Mouse (Mus musculus) neural tube, embryonic 15.5 days (tissue): ENCODE measurements around the gene Syncrip. TPM values are rescaled to one million over a fixed set of nuclear protein-coding genes. Genes with fewer than 3 reads are reported as not detected.
"Not testable (repeated sequence)": the region's sequence is repeated elsewhere in the genome, so short reads cannot be mapped to it uniquely, and the experiment has no call there.

Source experiments
- ATAC-seq: fragments of 200-750 bp; cut with Nextera tagmentation; 2 replicates; pipeline ENCODE4 v1.8.0; 2017; ENCODE audit warnings: mild to moderate bottlenecking, moderate TSS enrichment, moderate library complexity; ENCODE audit not compliant: low FRiP score
- H3K27ac ChIP-seq: fragments of 300-500 bp; sonication (generic); replicated peaks from 2 replicates; pipeline ENCODE4 v1.5.1; 2015; ENCODE audit warnings: mild to moderate bottlenecking, inconsistent platforms
- H3K27me3 ChIP-seq: fragments of 300-500 bp; sonication (generic); replicated peaks from 2 replicates; pipeline ENCODE4 v1.6.1; 2015; ENCODE audit warnings: inconsistent platforms
- H3K36me3 ChIP-seq: fragments of 300-500 bp; sonication (generic); 2 replicates; pipeline ENCODE4 v1.6.1; 2015; ENCODE audit warnings: inconsistent platforms
- H3K4me1 ChIP-seq: fragments of 300-500 bp; sonication (generic); 2 replicates; pipeline ENCODE4 v1.6.1; 2015; ENCODE audit warnings: inconsistent platforms
- H3K4me2 ChIP-seq: fragments of 300-500 bp; sonication (generic); 2 replicates; pipeline ENCODE4 v1.6.1; 2015; ENCODE audit warnings: inconsistent platforms, mild to moderate bottlenecking, moderate library complexity
- H3K4me3 ChIP-seq: fragments of 300-500 bp; sonication (generic); replicated peaks from 2 replicates; pipeline ENCODE4 v1.5.1; 2015; ENCODE audit warnings: mild to moderate bottlenecking, inconsistent platforms
- H3K9ac ChIP-seq: fragments of 300-500 bp; sonication (generic); replicated peaks from 2 replicates; pipeline ENCODE4 v1.6.1; 2015; ENCODE audit warnings: mild to moderate bottlenecking, inconsistent platforms
- H3K9me3 ChIP-seq: fragments of 300-500 bp; sonication (generic); replicated peaks from 2 replicates; pipeline ENCODE4 v1.6.1; 2016; ENCODE audit warnings: inconsistent platforms
- WGBS: fragments of 180-500 bp; shearing (Covaris S2); methylation state at CpG from one replicate; pipeline ENCODE4 v1.1.7; 2015; ENCODE audit warnings: mixed read lengths; 5-methylcytosine and 5-hydroxymethylcytosine counted together
- polyA plus RNA-seq: library from polyadenylated mRNA; unstranded; fragments of >200 nt; fragmentation: Nextera tagmentation; extraction: Ambion mirVana; gene quantifications from 2 replicates; pipeline ENCODE4 v1.2.1, GENCODE M21; 2015

The Syncrip gene
- polyA plus RNA-seq, 1 experiment from 2014 or later: 66.7 TPM

DNA sequence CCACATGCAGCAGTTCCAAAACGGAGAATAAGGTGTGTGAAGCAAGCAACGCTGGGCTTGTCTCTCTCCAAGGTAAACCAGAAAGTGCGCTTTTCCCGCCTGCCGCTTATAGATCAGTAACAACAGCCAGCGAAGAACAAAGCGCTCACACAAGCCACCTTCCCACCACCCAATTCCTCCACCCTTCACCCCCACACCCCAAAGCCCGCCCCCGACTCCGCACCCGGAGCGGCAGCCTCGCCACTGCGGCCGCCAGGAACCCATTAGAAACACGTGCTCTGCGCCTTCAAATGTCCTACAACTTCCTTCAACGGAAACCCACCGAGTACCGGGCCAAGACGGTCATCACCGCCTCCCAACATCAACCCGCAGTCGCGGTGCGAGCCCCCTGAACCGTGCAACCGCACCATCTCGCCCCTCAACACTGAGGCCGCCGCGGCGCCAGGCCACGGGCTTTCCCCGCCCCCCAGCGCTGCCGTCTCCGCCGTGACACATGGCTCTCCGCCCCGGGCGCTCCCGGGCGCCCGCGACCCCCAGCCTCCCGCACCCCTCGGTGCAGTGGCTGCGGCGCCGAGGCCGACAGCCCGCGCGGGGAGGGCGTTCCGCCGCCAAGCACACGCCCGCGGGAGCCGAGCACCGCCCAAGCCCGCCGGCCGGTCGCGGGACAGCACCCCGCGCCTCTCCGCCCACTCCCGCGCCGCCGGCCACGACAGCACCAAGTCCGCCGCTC lies 1.1 kb downstream of the Syncrip start:
- Histone ChIP-seq H3K27ac (peak overlapping the region; percentile 100), H3K36me3 (0 out of 2 replicates have a peak, but pooled peaks cover 7% of the 10 kb centered on the region), H3K4me1 (peaks cover 26% of the 10 kb centered on the region), H3K9me3 (no peaks in the 10 kb centered on the region), H3K4me2 (peak overlapping the region; percentile 65), H3K27me3 (no peaks in the 10 kb centered on the region), H3K9ac (peak overlapping the region; percentile 94), H3K4me3 (peak overlapping the region; percentile 97)
- ATAC-seq: peak; percentile 13; the same call in 1 of the 2 replicates
- under 1% methylated on average over 64 of the region's 78 CpGs for WGBS

GRCm38 (mm10) chr9:88480120-88480519 lies 2.3 kb downstream of the Syncrip start:
- Histone ChIP-seq H3K27me3 (no peaks in the 10 kb centered on the region), H3K9ac (peak overlapping the region; percentile 29; the same call in 1 of the 2 replicates), H3K27ac (no peak overlapping the region), H3K4me2 (peak overlapping the region; percentile 65), H3K4me3 (peak overlapping the region; percentile 97), H3K9me3 (no peaks in the 10 kb centered on the region), H3K4me1 (peaks cover 26% of the 10 kb centered on the region), H3K36me3 (0 out of 2 replicates have a peak, but pooled peaks cover 9% of the 10 kb centered on the region)
- WGBS: 5% methylated on average over 1 of the region's 1 CpGs
- ATAC-seq: no peak

- H3K4me1 ChIP-seq: peaks cover 16% of the 10 kb centered on the region
- H3K27ac ChIP-seq: no peak overlapping the region
- H3K4me3 ChIP-seq: no peak overlapping the region
- H3K9me3 ChIP-seq: no peaks in the 10 kb centered on the region
- H3K27me3 ChIP-seq: no peaks in the 10 kb centered on the region
- no peak overlapping the region for H3K4me2 ChIP-seq
- 22% methylated on average over 1 of the region's 1 CpGs for WGBS
- no peak overlapping the region for H3K9ac ChIP-seq
- ATAC-seq: no peak
- peaks cover 36% of the 10 kb centered on the region for H3K36me3 ChIP-seq
Observed at GRCm38 (mm10) chr9:88476138-88476537, 6.2 kb downstream of the Syncrip start.

DNA sequence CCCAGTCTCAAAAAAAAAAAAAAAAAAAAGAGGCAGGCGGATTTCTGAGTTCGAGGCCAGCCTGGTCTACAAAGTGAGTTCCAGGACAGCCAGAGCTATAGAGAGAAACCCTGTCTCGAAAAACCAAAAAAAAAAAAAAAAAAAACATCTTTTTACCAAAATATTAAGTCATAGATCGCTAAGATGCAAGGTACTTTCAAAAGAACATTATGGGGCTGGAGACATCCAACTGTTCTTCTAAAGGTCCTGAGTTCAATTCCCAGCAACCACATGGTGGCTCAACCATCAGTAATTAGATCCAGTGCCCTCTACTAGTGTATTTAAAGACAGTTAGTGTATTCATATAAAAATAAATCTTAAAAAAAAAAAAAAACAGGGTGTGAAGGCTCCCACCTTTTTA lies 21.4 kb downstream of the Syncrip start:
- H3K36me3 ChIP-seq: peaks cover 37% of the 10 kb centered on the region
- not testable (repeated sequence) for H3K4me2 ChIP-seq, H3K4me1 ChIP-seq, H3K27me3 ChIP-seq, H3K9me3 ChIP-seq, ATAC-seq, H3K9ac ChIP-seq, H3K27ac ChIP-seq, H3K4me3 ChIP-seq
- 95% methylated on average over 4 of the region's 4 CpGs for WGBS

- ATAC-seq: no peak
- peaks cover 23% of the 10 kb centered on the region for H3K4me1 ChIP-seq
- H3K9ac ChIP-seq: no peak overlapping the region
- H3K4me3 ChIP-seq: no peak overlapping the region
- WGBS: 30% methylated on average over 5 of the region's 5 CpGs
- no peaks in the 10 kb centered on the region for H3K36me3 ChIP-seq
- H3K27ac ChIP-seq: no peak overlapping the region
- no peaks in the 10 kb centered on the region for H3K27me3 ChIP-seq
- no peaks in the 10 kb centered on the region for H3K9me3 ChIP-seq
- peak overlapping the region; percentile 83 for H3K4me2 ChIP-seq
Observed at GRCm38 (mm10) chr9:88439991-88440390, 42.4 kb downstream of the Syncrip start.

- peak overlapping the region; percentile 87 for H3K4me3 ChIP-seq
- H3K27ac ChIP-seq: peak overlapping the region; percentile 94
- no peak; the same call in 1 of the 2 replicates for ATAC-seq
- no peaks in the 10 kb centered on the region for H3K27me3 ChIP-seq
- no peaks in the 10 kb centered on the region for H3K9me3 ChIP-seq
- peak overlapping the region; percentile 90 for H3K9ac ChIP-seq
- no peaks in the 10 kb centered on the region for H3K36me3 ChIP-seq
- H3K4me1 ChIP-seq: peaks cover 23% of the 10 kb centered on the region
- WGBS: 1% methylated on average over 17 of the region's 17 CpGs
- H3K4me2 ChIP-seq: peak overlapping the region; percentile 83
Observed at GRCm38 (mm10) chr9:88439238-88439600, 43.2 kb downstream of the Syncrip start.

GRCm38 (mm10) chr9:88438555-88439237 lies 43.7 kb downstream of the Syncrip start, which contains the start of gene Snx14:
Gene Snx14 (minus strand): TSS chr9:88438958.
- peak; percentile 98 for ATAC-seq
- peaks cover 23% of the 10 kb centered on the region for H3K4me1 ChIP-seq
- no peaks in the 10 kb centered on the region for H3K36me3 ChIP-seq
- H3K4me2 ChIP-seq: peak within 1 kb of the TSS; percentile 83
- peak within 1 kb of the TSS; percentile 94 for H3K27ac ChIP-seq
- under 1% methylated on average over 62 of the region's 62 CpGs for WGBS
- H3K4me3 ChIP-seq: peak within 1 kb of the TSS; percentile 87
- H3K9me3 ChIP-seq: no peaks in the 10 kb centered on the region
- peak within 1 kb of the TSS; percentile 90 for H3K9ac ChIP-seq
- H3K27me3 ChIP-seq: no peaks in the 10 kb centered on the region

GRCm38 (mm10) chr9:88438237-88438554 lies 44.2 kb downstream of the Syncrip start:
- Histone ChIP-seq H3K36me3 (no peaks in the 10 kb centered on the region), H3K27ac (peak overlapping the region; percentile 94), H3K4me1 (peaks cover 23% of the 10 kb centered on the region), H3K27me3 (no peaks in the 10 kb centered on the region), H3K9ac (peak overlapping the region; percentile 90), H3K4me2 (peak overlapping the region; percentile 83), H3K4me3 (peak overlapping the region; percentile 87), H3K9me3 (no peaks in the 10 kb centered on the region)
- ATAC-seq: peak; percentile 23; the same call in 1 of the 2 replicates
- 3% methylated on average over 15 of the region's 15 CpGs for WGBS

DNA sequence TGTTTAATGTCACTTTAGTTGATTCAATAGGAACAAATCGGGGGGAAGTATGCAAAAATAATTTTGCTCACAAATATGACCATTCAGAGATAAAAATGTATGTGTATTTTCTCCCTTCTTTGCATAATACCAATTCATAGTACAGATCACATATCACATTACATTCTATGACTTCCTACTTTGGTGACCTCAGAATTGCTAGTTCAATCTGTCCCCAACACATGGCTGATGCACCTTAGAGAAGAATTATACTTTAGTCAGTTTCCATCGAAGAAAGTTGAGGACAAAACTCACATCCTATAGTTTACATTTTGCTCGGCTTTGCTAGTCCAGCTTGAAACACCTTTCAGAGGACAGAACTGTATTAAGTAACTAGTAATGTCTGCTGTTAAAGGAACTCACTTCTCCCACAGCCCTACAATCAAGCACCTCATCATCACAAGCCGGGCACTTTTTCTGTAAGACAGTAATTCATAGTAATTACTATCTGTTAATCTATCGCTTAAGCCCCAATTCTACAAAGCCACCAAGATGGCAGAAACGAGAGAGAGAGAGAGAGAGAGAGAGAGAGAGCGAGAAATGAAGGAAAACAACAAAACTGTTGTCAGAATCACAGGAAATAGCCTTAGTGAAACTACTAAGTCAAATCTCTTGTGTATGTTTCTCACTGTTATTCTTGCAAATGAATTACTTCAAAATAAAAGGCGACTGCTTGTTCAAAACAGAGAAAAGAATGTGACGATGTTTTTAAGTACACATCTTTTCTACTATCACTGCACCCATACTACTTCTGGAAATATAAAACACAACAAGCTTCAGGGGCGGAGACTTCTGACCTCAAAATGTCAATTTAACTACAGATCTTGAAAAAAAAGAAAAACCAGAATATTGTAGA lies 44.8 kb downstream of the Syncrip start:
- Histone ChIP-seq H3K36me3 (no peaks in the 10 kb centered on the region), H3K4me2 (peak overlapping the region; percentile 83), H3K27me3 (no peaks in the 10 kb centered on the region), H3K4me1 (peaks cover 23% of the 10 kb centered on the region), H3K9me3 (no peaks in the 10 kb centered on the region), H3K4me3 (peak overlapping the region; percentile 87), H3K9ac (peak overlapping the region; percentile 90), H3K27ac (peak overlapping the region; percentile 94; the same call in 1 of the 2 replicates)
- no peak for ATAC-seq
- 52% methylated on average over 10 of the region's 10 CpGs for WGBS

DNA sequence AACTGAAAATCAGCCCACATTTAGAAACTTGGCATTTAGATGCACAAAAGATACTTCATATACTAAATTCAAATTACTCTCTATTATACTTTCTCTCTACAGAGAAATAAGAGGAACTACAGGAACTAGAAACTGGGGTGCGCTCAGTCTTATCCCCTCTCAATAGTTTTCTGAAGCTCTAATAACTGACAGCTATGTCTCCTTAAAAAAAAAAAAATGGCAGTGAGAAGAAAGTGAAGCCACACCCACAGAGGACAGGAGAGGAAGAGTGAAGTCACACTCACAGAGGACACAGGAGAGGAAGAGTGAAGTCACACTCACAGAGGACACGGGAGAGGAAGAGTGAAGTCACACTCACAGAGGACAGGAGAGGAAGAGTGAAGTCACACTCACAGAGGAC lies 58.0 kb downstream of the Syncrip start:
- Histone ChIP-seq H3K27me3 (no peaks in the 10 kb centered on the region), H3K4me1 (no peaks in the 10 kb centered on the region), H3K4me3 (no peak overlapping the region), H3K9me3 (no peaks in the 10 kb centered on the region), H3K27ac (no peak overlapping the region), H3K36me3 (peaks cover 13% of the 10 kb centered on the region), H3K4me2 (no peak overlapping the region), H3K9ac (no peak overlapping the region)
- ATAC-seq: no peak
- 93% methylated on average over 2 of the region's 2 CpGs for WGBS

GRCm38 (mm10) chr9:88422428-88422827 lies 59.9 kb downstream of the Syncrip start:
- no peaks in the 10 kb centered on the region for H3K9me3 ChIP-seq
- no peaks in the 10 kb centered on the region for H3K27me3 ChIP-seq
- H3K4me2 ChIP-seq: no peak overlapping the region
- 100% methylated on average over 4 of the region's 4 CpGs for WGBS
- H3K36me3 ChIP-seq: peaks cover 18% of the 10 kb centered on the region
- H3K4me3 ChIP-seq: no peak overlapping the region
- no peak overlapping the region for H3K9ac ChIP-seq
- H3K27ac ChIP-seq: no peak overlapping the region
- H3K4me1 ChIP-seq: no peaks in the 10 kb centered on the region
- no peak for ATAC-seq
